Mouse (Mus musculus): ENCODE measurements around the gene Erlin1.

The Erlin1 gene

GRCm38 (mm10) chr19:44063773-44064172 is 5.8 kb downstream of the Erlin1 start:
- in situ Hi-C loops (cut with MboI, MseI), result no loop called here

GRCm38 (mm10) chr19:44060226-44060625 is 9.4 kb downstream of the Erlin1 start:
- in situ Hi-C loops (cut with MboI, MseI), result no loop called here

- in situ Hi-C loops (cut with MboI, MseI), result no loop called here
Measured at GRCm38 (mm10) chr19:44055173-44055826, 14.3 kb downstream of the Erlin1 start.

GRCm38 (mm10) chr19:44050388-44050787 is 19.2 kb downstream of the Erlin1 start:
- in situ Hi-C loops (cut with MboI, MseI), result no loop called here

GRCm38 (mm10) chr19:44049282-44049681 is 20.3 kb downstream of the Erlin1 start:
- in situ Hi-C loops (cut with MboI, MseI), result no loop called here

- in situ Hi-C loops (cut with MboI, MseI), result no loop called here
Measured at GRCm38 (mm10) chr19:44045847-44046246, 23.7 kb downstream of the Erlin1 start.

- in situ Hi-C loops (cut with MboI, MseI), result no loop called here
Measured at GRCm38 (mm10) chr19:44042121-44042520, 27.5 kb downstream of the Erlin1 start.

GRCm38 (mm10) chr19:44033396-44033795 is 36.2 kb downstream of the Erlin1 start:
- in situ Hi-C loops (cut with MboI, MseI), result no loop called here

GRCm38 (mm10) chr19:44032046-44032744 is 37.4 kb downstream of the Erlin1 start:
- in situ Hi-C loops (cut with MboI, MseI), result no loop called here

- in situ Hi-C loops (cut with MboI, MseI), result no loop called here
Measured at GRCm38 (mm10) chr19:44030024-44030423, 39.6 kb downstream of the Erlin1 start.

GRCm38 (mm10) chr19:44028972-44029371 is 40.6 kb downstream of the Erlin1 start, which contains the start of gene Cyp2c23:
Gene Cyp2c23, minus strand, starts transcription at chr19:44029208.
- in situ Hi-C loops (cut with MboI, MseI), result no loop called here

GRCm38 (mm10) chr19:44026956-44027530 is 42.5 kb downstream of the Erlin1 start:
- in situ Hi-C loops (cut with MboI, MseI), result no loop called here

GRCm38 (mm10) chr19:44024921-44025585 is 44.5 kb downstream of the Erlin1 start:
- in situ Hi-C loops (cut with MboI, MseI), result no loop called here

- in situ Hi-C loops (cut with MboI, MseI), result no loop called here
Measured at GRCm38 (mm10) chr19:44023066-44023465, 46.5 kb downstream of the Erlin1 start.

GRCm38 (mm10) chr19:44021502-44021901 is 48.1 kb downstream of the Erlin1 start:
- in situ Hi-C loops (cut with MboI, MseI), result no loop called here

GRCm38 (mm10) chr19:44019739-44020138 is 49.8 kb downstream of the Erlin1 start:
- in situ Hi-C loops (cut with MboI, MseI), result no loop called here

GRCm38 (mm10) chr19:44013862-44014261 is 55.7 kb downstream of the Erlin1 start:
- in situ Hi-C loops (cut with MboI, MseI), result no loop called here

- in situ Hi-C loops (cut with MboI, MseI), result no loop called here
Measured at GRCm38 (mm10) chr19:44008784-44009183, 60.8 kb downstream of the Erlin1 start.

GRCm38 (mm10) chr19:44007186-44007585 is 62.4 kb downstream of the Erlin1 start:
- in situ Hi-C loops (cut with MboI, MseI), result no loop called here

- in situ Hi-C loops (cut with MboI, MseI), result no loop called here
Measured at GRCm38 (mm10) chr19:44005025-44005424, 64.6 kb downstream of the Erlin1 start.

- in situ Hi-C loops (cut with MboI, MseI), result no loop called here
Measured at GRCm38 (mm10) chr19:44004261-44004660, 65.3 kb downstream of the Erlin1 start.

- in situ Hi-C loops (cut with MboI, MseI), result no loop called here
Measured at GRCm38 (mm10) chr19:44000720-44001119, 68.9 kb downstream of the Erlin1 start.
